Mouse (Mus musculus) gastrocnemius, adult 2 months (tissue): ENCODE results near the gene Vav2. TPM values are rescaled to one million over a fixed set of nuclear protein-coding genes. Genes with fewer than 3 reads are reported as not detected.
A peak's percentile ranks its signal among the peaks of the same experiment; 100 is the strongest.

Experiments
- DNase-seq: peaks from one replicate; pipeline ENCODE4 v3.0.0; 2022
- H3K27ac ChIP-seq: fragments of 200-600 bp; 2 replicates; pipeline ENCODE4 v1.8.1; 2022; ENCODE audit warnings: mild to moderate bottlenecking
- H3K4me3 ChIP-seq: fragments of 200-600 bp; 2 replicates; pipeline ENCODE4 v1.8.1; 2022; ENCODE audit warnings: mild to moderate bottlenecking, moderate library complexity
- CTCF ChIP-seq: fragments of 200-600 bp; IDR thresholded peaks from 2 replicates; pipeline ENCODE4 v1.8.1; 2022; ENCODE audit warnings: antibody characterized with exemption, mild to moderate bottlenecking, moderate library complexity
- intact Hi-C: fragments of 180-260 bp; cut with DNase I; formaldehyde crosslinking; loops from one replicate; pipeline ENCODE4 v1.15.1; 2025
- total RNA-seq, 2 experiments: library from RNA; stranded (reverse); gene quantifications; 2 replicates each; pipeline ENCODE4 v1.2.3; 2021

Gene Vav2
- total RNA-seq, 2 experiments from 2014 or later: 2.0 to 4.3 TPM

DNA sequence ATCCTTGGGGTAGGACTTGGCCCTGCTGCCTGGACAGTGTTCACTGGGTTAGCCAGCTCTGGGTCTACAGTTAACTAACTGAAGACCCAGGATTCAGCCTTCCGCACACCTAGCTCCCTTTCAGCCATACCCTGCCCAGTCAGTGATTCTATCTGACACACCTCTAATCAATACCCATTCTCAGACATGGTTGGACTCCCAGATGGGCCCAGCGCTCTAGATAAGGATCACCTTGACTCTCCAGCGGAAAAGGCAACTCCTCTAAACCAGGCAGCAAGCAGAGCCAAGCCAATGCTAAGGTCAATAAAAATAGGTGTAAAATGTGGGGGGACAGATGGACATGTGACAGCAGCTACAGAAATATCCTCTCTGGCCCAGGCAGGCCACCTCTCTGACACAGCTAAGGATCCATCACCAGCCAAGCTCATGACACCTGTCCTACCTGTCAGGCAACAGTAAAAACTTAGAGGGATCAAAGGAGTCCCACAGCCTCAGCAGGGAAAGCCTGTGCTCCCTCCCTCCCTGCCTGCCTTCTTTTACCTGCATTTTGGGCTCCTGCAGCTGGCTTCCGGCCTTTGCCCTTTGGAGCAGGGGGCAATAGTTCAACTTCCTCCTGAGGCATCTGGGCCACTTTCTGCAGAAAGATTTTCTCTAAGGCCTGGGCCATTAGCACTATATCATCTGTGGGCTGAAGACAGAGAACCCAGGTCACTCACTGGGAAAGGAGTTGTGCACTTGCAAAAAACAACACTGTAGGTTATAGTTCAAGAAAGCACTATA, 35.2 kb upstream of the Vav2 start:
- Histone ChIP-seq H3K27ac (no peak overlapping the region), H3K4me3 (no peak overlapping the region)
- intact Hi-C loops: no loop called here
- DNase-seq: peak; percentile 8
- no peak for TF ChIP-seq CTCF

DNA sequence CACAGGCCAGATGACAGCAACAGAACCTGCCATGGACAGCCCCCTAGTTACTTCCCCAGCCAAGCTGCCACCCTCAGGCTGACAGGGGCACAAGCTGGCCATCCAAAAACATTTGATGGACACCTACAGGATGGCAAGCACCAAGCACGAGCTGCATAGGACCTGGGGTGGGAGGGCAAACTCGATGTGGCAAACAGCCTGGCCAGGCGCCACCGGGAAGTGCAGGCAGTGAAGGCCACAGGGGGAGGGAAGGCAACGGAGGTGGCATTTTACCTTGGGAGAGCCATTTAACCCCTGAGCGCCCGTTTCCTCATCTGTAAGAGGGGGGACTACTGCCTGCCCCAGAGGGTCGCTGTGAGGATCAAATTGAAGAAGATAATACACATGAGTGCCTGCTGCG, 33.8 kb upstream of the Vav2 start:
- DNase-seq: no peak
- TF ChIP-seq CTCF: no peak
- intact Hi-C loops: no loop called here
- H3K4me3 ChIP-seq: no peak overlapping the region
- no peak overlapping the region for H3K27ac ChIP-seq

DNA sequence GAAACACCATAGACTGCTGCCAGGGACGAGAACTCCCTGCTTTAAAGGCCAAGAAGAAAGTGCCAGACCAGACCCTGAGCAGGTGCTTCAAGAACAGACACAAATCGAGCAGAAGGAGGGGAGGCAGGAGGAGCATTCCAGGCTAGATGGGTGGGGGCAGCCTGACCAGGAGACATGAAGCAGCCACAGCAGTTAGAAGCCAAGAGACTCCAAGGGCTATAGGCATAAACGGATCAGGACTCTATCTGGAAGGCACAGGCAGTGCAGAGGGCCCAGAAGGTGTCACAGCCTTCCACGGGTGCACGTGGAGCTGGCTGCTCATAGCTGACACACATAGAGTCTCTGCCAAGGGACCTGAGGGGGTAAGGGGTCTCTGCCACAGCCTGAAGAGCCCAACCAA, 33.3 kb upstream of the Vav2 start:
- Histone ChIP-seq H3K4me3 (no peak overlapping the region), H3K27ac (no peak overlapping the region)
- intact Hi-C loops: no loop called here
- TF ChIP-seq CTCF: no peak
- DNase-seq: no peak

- Histone ChIP-seq H3K4me3 (no peak overlapping the region), H3K27ac (no peak overlapping the region)
- no peak for TF ChIP-seq CTCF
- intact Hi-C loops: no loop called here
- no peak for DNase-seq
Observed at GRCm38 (mm10) chr2:27459735-27460134, 32.9 kb upstream of the Vav2 start.

DNA sequence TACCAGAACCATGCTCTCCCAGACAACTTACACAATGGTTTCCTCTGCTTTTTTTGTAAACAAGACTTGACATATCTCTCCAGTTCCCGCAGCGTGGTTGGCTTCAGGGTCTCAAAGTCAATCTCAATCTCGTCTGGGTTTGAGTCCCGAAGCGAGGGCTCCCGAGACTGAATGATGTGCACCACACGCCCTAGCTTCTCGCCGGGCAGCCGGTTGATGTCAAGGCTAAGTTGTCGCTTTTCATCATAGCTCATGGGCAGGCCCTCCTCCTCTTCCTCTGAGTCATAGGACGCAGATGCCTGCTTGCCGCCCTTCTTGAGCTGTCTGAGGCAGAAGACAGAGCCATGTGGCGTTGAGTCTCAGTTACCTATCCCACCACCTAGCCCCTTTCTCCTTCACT, 23.4 kb upstream of the Vav2 start:
- no peak for DNase-seq
- no peak for TF ChIP-seq CTCF
- intact Hi-C loops: no loop called here
- H3K4me3 ChIP-seq: no peak overlapping the region
- no peak overlapping the region for H3K27ac ChIP-seq

DNA sequence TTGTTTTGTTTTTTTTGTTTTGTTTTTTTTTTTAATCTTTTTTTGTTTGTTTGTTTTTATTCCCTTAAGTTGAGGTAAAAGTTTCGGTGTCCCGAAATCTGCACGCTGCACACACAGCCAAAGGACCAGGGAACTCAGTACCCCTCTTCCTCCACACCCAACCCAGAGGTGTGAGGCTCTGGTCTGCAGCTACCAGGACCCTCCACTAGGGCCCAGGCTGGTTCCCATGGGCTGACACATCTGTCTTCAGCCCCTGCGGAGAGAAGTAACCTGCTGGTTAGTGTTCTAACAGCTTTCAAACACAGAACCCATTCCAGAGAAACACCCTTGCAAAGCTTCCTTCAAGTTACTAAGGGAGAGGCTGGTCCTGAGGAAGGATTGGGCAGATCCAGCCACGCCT, 20.9 kb upstream of the Vav2 start:
- Histone ChIP-seq H3K27ac (no peak overlapping the region), H3K4me3 (no peak overlapping the region)
- DNase-seq: no peak
- intact Hi-C loops: no loop called here
- TF ChIP-seq CTCF: peak; percentile 1; the same call in 1 of the 2 replicates

GRCm38 (mm10) chr2:27446812-27447211, 20.0 kb upstream of the Vav2 start:
- intact Hi-C loops: no loop called here
- Histone ChIP-seq H3K4me3 (no peak overlapping the region), H3K27ac (no peak overlapping the region)
- TF ChIP-seq CTCF: no peak
- no peak for DNase-seq

- intact Hi-C loops: no loop called here
- Histone ChIP-seq H3K27ac (no peak overlapping the region), H3K4me3 (no peak overlapping the region)
- DNase-seq: no peak
- no peak for TF ChIP-seq CTCF
Observed at GRCm38 (mm10) chr2:27445910-27446309, 19.1 kb upstream of the Vav2 start.

- Histone ChIP-seq H3K27ac (no peak overlapping the region), H3K4me3 (peak overlapping the region; percentile 80; the same call in 1 of the 2 replicates)
- TF ChIP-seq CTCF: no peak
- DNase-seq: no peak
- intact Hi-C loops: no loop called here
Observed at GRCm38 (mm10) chr2:27443450-27443708, 16.5 kb upstream of the Vav2 start.

GRCm38 (mm10) chr2:27442708-27443449, 16.0 kb upstream of the Vav2 start:
- no peak for DNase-seq
- no peak for TF ChIP-seq CTCF
- Histone ChIP-seq H3K27ac (peak overlapping the region; percentile 68), H3K4me3 (peak overlapping the region; percentile 80)
- intact Hi-C loops: no loop called here

DNA sequence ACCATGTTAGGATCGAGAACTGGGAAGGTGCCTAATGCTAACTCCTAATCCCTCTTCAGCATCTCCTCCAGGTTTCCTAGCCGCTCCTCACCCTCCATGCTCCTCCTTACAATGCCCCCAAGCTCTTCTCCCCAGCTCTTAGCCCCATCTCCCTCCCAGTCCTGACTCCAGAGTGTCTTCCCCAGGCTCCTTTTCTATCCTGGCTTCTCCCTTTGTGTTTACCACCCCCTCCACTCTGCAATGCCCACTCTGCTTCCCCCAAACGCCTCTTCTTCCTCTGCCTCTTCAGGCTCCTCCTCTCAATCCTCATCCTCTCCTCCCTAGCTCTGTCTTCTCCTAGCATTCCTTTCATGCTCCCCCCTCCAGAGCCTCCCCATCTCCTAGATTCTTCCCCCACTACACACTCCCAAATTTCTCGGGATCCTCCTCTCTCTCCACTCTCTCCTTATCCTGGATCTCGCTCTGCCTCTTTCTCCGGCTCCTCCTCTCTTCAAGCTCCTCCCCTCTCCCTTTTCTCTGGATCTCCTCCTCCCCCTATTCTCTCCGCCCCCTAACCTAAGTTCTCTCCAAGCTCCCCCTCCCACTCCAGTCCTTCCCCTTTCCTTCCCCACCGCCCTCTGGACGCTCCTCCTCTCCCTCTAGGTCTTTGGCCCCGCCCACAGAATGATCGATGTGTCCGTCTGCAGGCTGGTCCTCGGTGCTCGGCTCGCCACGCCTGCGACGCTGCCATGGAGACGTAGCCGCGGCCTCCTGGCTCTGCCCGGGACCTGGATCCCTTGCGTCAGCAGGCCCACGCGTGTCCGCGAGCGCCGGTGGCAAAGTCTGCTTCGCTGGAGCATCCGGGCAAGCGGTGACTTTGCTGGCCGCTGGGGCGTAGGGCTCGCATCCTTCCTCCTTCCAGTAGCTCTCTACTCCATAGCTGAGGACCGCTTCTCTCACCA, 15.2 kb upstream of the Vav2 start, which contains the start of gene Brd3os:
Gene Brd3os, plus strand, starts transcription at position 558 of the 941 bp plus-strand sequence.
- intact Hi-C loops: no loop called here
- TF ChIP-seq CTCF: no peak
- Histone ChIP-seq H3K4me3 (peak within 1 kb of the TSS; percentile 80), H3K27ac (peak within 1 kb of the TSS; percentile 68)
- peak; percentile 95 for DNase-seq

- intact Hi-C loops: no loop called here
- TF ChIP-seq CTCF: no peak
- no peak overlapping the region for H3K27ac ChIP-seq
Observed at GRCm38 (mm10) chr2:27438281-27438680, 11.4 kb upstream of the Vav2 start.

DNA sequence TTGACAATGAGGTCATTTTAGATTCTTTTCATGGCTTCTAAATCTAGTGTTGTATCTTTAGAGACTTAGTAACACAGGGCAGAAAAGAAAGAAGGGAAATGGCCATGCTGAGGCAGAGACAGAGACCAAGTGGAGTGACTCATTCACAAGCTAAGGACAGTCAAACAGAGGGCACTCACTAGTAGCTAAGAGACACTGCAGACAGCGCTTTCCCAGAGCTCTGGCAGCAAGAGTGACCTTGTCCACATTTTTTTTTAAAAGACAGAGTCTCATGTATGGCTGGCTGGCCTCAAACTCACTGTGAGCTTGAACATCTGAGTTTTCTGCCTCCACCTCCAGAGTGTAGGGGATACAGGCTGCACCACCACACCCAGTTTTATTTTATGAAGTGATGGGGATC, 11.0 kb upstream of the Vav2 start:
- DNase-seq: no peak
- TF ChIP-seq CTCF: no peak
- no peak overlapping the region for H3K4me3 ChIP-seq
- intact Hi-C loops: no loop called here
- no peak overlapping the region for H3K27ac ChIP-seq

More at GRCm38 (mm10) chr2:27438281-27438680, 11.4 kb upstream of the Vav2 start:
- DNase-seq: no peak
- H3K4me3 ChIP-seq: no peak overlapping the region
